Mouse (Mus musculus): ENCODE measurements at regions not wholly inside any gene's neighbourhood (a gene's known extent, or its start where the extent isn't known, plus 50 kb on each side); places are given as distances from the start of the nearest gene placed in this dataset.
A peak's percentile ranks its signal among the peaks of the same experiment; 100 is the strongest.

- peak; percentile 14 to 50 for DNase-seq (ENCODE audit: low spot score in 2 of 2)
Measured at GRCm38 (mm10) chr8:34455376-34455775, 343.8 kb upstream of the Gm10131 start.

DNA sequence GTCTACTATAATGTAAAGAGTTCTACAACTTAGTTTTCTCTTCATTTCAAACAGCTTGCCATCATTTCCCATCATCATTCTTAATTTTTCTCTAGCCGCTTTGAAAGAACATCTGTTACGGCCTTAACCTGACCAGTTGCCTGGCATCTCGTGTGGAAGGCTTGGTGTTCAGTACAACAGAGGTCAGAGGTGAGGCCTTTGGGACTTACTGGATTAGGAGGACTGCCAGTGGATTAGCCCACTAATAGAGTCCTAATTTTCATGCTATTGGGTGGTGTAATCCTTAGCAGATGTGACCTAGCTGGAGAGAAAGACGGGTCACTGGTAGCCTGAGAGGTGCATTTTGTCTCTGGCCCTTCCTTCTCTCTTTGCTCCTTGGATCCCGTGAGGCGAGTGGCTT is 341.3 kb upstream of the Gm10131 start:
- no peak for DNase-seq (ENCODE audit: low spot score in 2 of 2)

DNA sequence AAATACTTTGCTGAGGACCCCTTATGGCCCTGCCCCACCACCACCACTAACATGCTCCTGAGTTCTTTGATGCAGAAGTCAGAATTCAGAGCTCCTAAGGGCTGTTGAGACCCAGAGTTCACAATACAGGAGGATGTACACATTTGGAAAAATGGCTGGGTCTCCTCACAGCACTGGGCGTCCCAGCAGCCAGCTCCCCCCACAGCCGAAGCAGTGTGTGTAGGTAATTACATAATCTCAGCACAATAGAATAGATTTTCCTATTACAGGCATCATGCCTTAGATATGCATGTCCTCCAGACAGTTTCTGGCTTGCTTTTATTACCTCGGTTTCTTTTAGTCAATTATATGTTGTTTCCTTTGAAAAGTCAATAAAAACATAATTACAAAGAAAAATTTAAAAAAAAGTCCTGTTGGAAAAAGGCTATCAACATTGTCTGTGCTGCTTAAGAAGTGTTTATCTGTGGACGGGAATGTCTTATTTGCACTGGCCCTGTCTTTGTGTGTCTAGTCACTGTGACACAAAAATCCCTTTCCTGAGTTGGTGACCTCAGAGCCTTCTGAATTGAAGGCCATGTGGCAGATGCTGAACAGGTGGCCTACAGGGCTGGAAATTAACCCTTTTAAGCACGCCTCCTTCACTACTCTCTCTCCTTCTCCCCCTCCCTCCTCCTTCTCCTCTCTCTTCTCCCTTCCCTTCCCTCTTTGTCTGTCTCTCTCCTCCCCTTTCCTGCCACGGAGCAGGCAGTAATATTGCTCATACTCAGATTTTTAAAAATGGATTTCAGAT is 339.9 kb upstream of the Gm10131 start:
- no peak for DNase-seq (ENCODE audit: low spot score in 2 of 2)

DNA sequence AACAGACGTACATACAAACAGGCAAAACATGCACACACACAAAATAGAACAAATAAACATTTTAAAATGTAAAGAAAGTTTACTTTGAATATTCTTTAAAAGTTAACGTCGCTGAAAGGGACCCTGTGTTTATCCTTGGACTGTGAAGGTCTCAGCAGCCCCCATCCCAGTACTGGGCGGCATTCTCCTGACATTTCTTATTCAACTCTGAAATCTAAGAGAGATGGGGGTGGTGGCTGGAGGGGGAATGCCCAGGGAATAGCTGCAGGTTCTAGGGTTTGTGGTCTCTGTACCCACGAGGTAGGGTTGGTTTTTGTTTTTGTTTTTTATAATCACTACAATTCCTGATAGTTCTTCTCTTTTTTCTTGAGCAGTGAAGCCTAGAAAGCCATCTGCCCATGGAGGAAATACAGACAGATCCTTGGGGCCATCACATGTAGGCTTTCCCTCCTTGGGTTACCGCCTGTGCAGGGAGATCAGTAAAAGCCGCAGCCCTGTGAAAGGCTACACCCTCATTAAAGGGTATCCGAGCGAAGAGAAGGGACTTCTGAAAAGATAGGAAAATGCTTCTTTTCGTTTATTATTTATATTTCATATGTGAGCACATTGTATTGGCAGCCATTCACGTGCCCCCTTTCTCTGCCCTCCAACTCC is 338.0 kb upstream of the Gm10131 start:
- DNase-seq (ENCODE audit: low spot score in 2 of 2): no peak

GRCm38 (mm10) chr8:34447880-34448830 is 336.6 kb upstream of the Gm10131 start:
- peak; percentile 6 to 15 for DNase-seq (ENCODE audit: low spot score in 2 of 2)

GRCm38 (mm10) chr8:34442688-34443087 is 331.2 kb upstream of the Gm10131 start:
- DNase-seq (ENCODE audit: low spot score in 2 of 2): no peak

DNA sequence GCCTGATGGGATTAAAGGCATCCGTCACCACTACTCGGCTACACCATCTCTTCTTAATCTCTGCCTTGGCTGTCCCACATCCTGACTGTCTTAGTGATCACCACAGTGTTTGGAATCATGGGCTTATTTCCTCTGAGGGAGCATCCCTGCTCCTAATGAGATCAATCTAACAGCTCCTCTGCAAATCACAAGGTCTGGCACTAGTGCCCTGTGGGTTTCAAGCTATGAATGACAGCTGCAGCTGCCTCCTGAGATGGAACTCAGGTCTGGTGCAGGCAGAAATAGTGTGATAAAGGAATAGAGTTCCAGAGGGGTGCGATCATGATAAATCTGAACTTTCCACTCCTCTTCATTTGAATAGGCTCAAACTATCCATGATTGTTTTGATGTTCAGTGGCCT is 330.2 kb upstream of the Gm10131 start:
- DNase-seq (ENCODE audit: low spot score in 2 of 2): no peak

DNA sequence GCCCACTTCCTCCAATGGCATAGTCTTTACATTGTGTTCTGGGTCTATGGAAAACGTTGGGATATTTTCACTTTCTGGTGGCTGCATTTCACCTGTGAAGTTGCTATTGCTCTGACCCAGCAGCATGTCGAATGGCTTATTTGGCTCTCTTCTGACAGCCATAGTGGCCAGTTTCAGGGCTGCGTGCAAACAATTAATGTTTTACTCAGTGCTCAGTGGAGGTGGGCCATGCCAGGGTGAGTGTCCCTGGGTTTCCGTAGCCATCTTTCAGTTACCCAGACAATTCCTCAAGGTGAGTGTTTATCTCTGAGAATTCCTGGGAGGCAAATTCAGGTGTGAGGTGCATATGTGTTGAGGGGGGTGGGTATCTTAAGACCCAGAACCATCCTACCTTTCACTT is 329.2 kb upstream of the Gm10131 start:
- no peak for DNase-seq (ENCODE audit: low spot score in 2 of 2)

DNA sequence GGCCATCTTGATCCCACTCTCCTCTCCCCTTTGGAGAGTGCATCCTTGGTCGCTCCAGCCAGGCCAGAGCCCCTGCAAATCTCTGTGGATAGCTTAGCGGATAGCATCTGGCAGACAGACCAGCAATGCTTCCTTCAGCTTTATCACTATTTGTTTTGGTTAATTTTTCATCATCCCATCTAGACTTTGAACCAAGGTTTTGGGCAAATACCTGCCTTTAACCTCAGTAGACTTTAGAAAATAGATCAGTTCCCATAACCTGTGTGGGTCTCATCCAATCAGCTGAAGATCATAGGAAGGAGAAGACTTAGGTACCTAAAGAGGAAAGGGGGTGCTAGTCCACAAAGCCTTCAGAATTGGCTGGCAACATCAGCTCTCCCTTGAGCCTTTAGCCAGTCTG is 327.2 kb upstream of the Gm10131 start:
- no peak for DNase-seq (ENCODE audit: low spot score in 2 of 2)

GRCm38 (mm10) chr8:34431985-34432384 is 320.4 kb upstream of the Gm10131 start:
- no peak for DNase-seq (ENCODE audit: low spot score in 2 of 2)

GRCm38 (mm10) chr8:34429231-34429630 is 317.7 kb upstream of the Gm10131 start:
- DNase-seq (ENCODE audit: low spot score in 2 of 2): no peak

DNA sequence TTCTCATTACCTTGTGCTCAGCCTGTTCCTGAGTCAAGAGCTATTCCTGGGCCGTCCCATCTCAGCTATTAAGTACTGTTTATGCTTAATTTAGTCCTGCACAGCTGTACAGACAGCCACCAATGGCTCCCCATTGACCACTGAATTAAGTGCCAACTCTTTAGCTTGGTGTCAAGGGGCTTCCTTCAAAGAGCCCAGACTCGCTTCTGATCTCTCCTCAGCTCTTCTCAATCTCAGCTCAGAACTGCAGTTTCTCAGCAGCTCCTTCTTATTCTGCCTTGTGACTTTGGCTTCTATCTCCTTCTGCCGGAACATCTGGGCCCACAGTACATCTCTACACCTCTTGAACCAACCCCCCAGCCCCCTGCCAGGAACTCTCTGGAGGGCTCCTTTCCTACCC is 290.0 kb upstream of the Gm10131 start:
- DNase-seq (ENCODE audit: low spot score in 2 of 2): no peak

- DNase-seq (ENCODE audit: low spot score in 2 of 2): no peak
Measured at GRCm38 (mm10) chr8:34398914-34399813, 287.6 kb upstream of the Gm10131 start.

- DNase-seq (ENCODE audit: low spot score in 2 of 2): no peak
Measured at GRCm38 (mm10) chr8:34397583-34398411, 286.3 kb upstream of the Gm10131 start.

- no peak for DNase-seq (ENCODE audit: low spot score in 2 of 2)
Measured at GRCm38 (mm10) chr8:34397225-34397582, 285.7 kb upstream of the Gm10131 start.

DNA sequence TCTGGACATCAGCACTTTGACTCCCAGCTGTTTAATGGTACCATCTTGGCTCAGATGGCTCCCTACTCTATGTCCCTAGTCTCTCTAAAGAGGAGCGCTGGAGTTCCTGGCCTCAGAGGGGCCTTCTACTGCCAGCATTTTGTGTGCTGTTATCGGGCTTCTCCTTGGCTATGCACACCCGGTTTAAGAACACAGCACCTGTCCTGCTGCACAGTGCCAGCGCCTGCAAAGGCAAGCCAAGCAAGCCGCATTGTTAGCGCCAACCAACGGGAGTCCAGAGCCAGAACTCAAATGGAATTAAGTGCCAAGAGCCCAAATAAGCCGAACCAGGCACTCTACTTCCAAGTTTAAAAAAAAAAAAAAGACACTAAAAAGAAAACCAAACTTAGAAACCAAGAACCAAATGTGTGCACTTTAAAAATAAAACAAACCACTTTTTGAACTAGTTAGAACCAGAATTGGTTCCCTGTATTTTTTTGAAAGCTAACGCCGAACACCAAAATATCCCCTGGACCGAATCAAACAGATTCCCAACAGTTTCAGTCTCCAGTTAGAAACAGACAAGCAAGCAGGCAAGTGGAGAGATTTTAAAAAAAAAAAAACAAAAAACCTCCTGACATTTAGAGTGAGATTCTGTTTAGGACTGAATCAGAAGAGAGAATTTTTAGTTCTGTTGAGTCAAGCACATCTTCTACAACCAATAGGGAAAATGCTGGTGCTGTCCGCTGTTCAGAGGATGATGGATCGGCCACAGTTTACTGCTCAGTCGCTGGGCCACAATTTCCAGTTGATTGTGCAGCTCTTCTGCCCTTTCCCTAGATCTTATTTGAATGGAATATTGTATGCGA is 281.7 kb upstream of the Gm10131 start:
- DNase-seq (ENCODE audit: low spot score in 2 of 2): peak; percentile 13 to 19

DNA sequence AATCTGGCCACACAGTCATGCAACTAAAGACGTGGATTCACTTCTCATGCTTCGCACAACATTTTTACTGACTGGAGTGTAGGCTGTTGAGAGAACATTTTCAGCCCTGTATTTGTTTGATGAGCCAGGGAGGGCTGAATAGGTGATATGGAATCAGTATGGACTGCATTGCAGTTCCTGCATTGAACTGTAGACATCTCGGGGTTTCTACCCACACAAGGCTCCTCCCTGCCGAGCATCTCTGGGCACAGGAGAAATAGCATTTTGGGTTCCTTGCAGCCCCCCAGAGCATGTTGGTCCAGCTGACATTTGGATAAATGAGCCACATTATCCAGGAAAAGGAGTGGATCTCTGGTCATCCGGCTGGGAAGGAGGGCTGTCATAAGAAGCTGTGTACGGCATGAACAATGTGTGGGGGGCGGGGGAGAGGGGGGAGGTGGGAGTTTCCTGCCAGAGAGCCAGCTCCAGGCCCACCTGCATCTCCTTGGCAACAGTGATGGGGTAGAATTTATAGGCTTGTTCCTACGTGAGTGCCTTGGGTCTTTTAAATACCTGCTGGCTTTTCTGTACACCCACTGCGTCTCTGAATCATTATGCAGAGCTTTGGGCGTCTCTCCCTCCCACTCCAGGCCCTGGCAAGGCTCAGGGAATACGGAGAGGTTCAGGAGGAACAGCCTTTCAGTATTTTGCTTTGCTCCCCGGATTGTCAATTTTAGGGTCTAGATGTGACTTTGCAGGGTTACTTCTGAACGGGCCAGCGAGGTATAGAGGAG is 280.9 kb upstream of the Gm10131 start:
- DNase-seq (ENCODE audit: low spot score in 2 of 2): no peak

DNA sequence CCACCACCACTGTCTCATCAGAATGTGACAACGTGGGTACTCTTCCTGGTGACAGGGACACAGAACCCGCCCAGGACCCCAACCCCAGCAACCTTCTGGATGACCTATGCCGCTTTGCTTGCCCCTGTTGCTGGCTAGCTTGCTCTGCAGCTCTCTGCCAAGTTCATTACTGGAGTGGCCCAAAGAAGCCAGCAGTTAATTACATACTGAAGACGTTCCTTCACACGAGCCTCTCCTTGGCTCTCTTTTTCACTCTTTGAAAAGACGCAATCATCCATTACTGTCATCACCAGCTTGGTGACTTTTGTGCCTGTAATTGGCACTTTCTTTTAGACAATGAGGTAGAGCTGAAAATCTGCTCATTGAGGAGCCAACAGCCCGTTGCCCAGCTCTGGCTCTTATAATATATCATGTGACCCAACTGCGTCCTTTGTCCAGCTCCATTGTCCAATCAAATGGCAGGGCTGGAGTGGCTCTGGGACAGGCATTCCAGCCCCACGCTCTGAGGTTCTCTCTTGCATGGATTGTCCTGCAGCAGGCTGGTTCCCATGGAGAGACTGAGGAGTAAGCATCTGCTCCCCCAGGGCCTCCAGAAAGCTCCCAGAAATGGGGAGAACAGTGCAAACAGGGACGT is 274.4 kb upstream of the Gm10131 start:
- no peak for DNase-seq (ENCODE audit: low spot score in 2 of 2)

Measured in heart, adult 9 months (tissue).